Mouse (Mus musculus) forebrain, embryonic 16.5 days (tissue): ENCODE measurements around the gene Cttnbp2. TPM values are rescaled to one million over a fixed set of nuclear protein-coding genes. Genes with fewer than 3 reads are reported as not detected.

Experiments
- ATAC-seq: fragments of 200-750 bp; cut with Nextera tagmentation; 2 replicates; pipeline ENCODE4 v1.8.0; 2017; ENCODE audit warnings: mild to moderate bottlenecking, moderate library complexity
- H3K27ac ChIP-seq: fragments of 300-500 bp; sonication (generic); 2 replicates; pipeline ENCODE4 v1.5.1; 2014; ENCODE audit warnings: low read length, control low read depth
- H3K27me3 ChIP-seq: fragments of 300-500 bp; sonication (generic); replicated peaks from 2 replicates; pipeline ENCODE4 v1.6.1; 2014; ENCODE audit warnings: low read length; ENCODE audit not compliant: control insufficient read depth, insufficient read depth
- H3K36me3 ChIP-seq: fragments of 300-500 bp; sonication (generic); 2 replicates; pipeline ENCODE4 v1.6.1; 2014; ENCODE audit not compliant: control insufficient read depth, insufficient read depth
- H3K4me1 ChIP-seq: fragments of 300-500 bp; sonication (generic); replicated peaks from 2 replicates; pipeline ENCODE4 v1.6.1; 2014; ENCODE audit warnings: low read length; ENCODE audit not compliant: control insufficient read depth, insufficient read depth
- H3K4me2 ChIP-seq: fragments of 300-500 bp; sonication (generic); 2 replicates; pipeline ENCODE4 v1.6.1; 2014; ENCODE audit warnings: mild to moderate bottlenecking, low read length, control low read depth
- H3K4me3 ChIP-seq: fragments of 300-500 bp; sonication (generic); replicated peaks from 2 replicates; pipeline ENCODE4 v1.5.1; 2014; ENCODE audit warnings: mild to moderate bottlenecking, low read length, control low read depth
- H3K9ac ChIP-seq: fragments of 300-500 bp; sonication (generic); replicated peaks from 2 replicates; pipeline ENCODE4 v1.6.1; 2014; ENCODE audit warnings: low read depth, low read length, control low read depth
- H3K9me3 ChIP-seq: fragments of 300-500 bp; sonication (generic); 2 replicates; pipeline ENCODE4 v1.6.1; 2016; ENCODE audit warnings: low read length; ENCODE audit not compliant: control insufficient read depth
- WGBS: fragments of 180-500 bp; shearing (Covaris S2); extraction: QIAGEN DNeasy Blood & Tissue Kit; methylation state at CpG from one replicate; pipeline ENCODE4 v1.1.7; 2014; 5-methylcytosine and 5-hydroxymethylcytosine counted together
- polyA plus RNA-seq: library from polyadenylated mRNA; unstranded; fragments of >200 nt; fragmentation: Nextera tagmentation; extraction: Ambion mirVana; gene quantifications from 2 replicates; pipeline ENCODE4 v1.2.1, GENCODE M21; 2015

The Cttnbp2 gene
- polyA plus RNA-seq, 1 experiment from 2014 or later, result 134 TPM

DNA sequence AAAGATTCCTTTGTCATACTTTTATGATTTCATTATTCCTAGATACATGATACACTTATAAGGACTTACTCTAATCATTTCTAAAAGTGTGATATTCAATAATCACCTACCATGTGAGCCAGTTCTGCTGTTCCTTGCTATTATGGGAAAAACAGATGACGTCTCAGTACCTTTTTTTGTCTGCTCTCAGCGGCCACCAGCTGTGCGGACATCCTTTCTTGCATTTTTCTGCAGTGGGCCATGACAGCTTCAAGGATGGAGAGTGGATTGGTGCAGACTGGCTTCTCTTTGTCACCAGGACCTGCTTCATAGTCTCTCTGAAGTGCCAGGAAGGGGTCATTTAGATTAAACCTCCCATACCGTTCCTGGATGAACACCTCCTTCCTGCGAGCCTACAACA, 66.6 kb downstream of the Cttnbp2 start:
- 73% methylated on average over 5 of the region's 5 CpGs for WGBS
- H3K36me3 ChIP-seq, result no peaks in the 10 kb centered on the region
- no peak overlapping the region for H3K4me3 ChIP-seq
- H3K27me3 ChIP-seq, result no peaks in the 10 kb centered on the region
- peaks cover 16% of the 10 kb centered on the region for H3K4me1 ChIP-seq
- no peak for ATAC-seq
- H3K27ac ChIP-seq, result no peak overlapping the region
- H3K4me2 ChIP-seq, result no peak overlapping the region
- no peaks in the 10 kb centered on the region for H3K9me3 ChIP-seq
- H3K9ac ChIP-seq, result no peak overlapping the region

DNA sequence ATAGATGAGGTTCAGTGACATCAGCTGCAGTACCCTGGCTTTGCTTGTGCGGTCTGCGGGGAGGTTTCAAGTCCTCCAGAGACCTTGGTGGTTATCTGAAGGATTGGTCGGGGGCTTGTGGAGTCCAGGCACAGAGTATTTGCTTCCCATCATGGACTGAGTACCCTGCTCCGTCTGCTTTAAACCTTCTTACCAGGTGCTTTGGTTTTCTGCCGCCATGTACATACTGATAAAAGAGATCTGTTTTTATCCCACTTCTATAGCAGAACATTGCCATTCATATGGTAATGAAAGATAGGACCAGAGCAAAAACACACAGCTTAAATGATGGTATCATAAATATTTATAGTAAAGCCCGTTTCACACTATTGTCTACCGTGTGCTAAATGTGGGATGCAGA, 67.7 kb downstream of the Cttnbp2 start:
- Histone ChIP-seq H3K27ac (peak overlapping the region; percentile 94), H3K27me3 (no peaks in the 10 kb centered on the region), H3K9ac (no peak overlapping the region; the same call in 1 of the 2 replicates), H3K36me3 (no peaks in the 10 kb centered on the region), H3K9me3 (no peaks in the 10 kb centered on the region), H3K4me2 (no peak overlapping the region; the same call in 1 of the 2 replicates), H3K4me1 (peaks cover 16% of the 10 kb centered on the region), H3K4me3 (no peak overlapping the region)
- 13% methylated on average over 7 of the region's 7 CpGs for WGBS
- peak; percentile 43 for ATAC-seq

GRCm38 (mm10) chr6:18446359-18446758, 68.3 kb downstream of the Cttnbp2 start:
- Histone ChIP-seq H3K27me3 (no peaks in the 10 kb centered on the region), H3K27ac (peak overlapping the region; percentile 93), H3K4me3 (no peak overlapping the region), H3K4me1 (peaks cover 16% of the 10 kb centered on the region), H3K9ac (no peak overlapping the region), H3K9me3 (no peaks in the 10 kb centered on the region), H3K4me2 (no peak overlapping the region), H3K36me3 (no peaks in the 10 kb centered on the region)
- peak; percentile 71 for ATAC-seq
- WGBS, result 18% methylated on average over 3 of the region's 3 CpGs

- no peak overlapping the region for H3K4me2 ChIP-seq
- H3K9ac ChIP-seq, result no peak overlapping the region
- WGBS, result 2% methylated on average over 4 of the region's 4 CpGs
- H3K27me3 ChIP-seq, result no peaks in the 10 kb centered on the region
- H3K36me3 ChIP-seq, result no peaks in the 10 kb centered on the region
- H3K27ac ChIP-seq, result peak overlapping the region; percentile 93
- H3K4me1 ChIP-seq, result peaks cover 12% of the 10 kb centered on the region
- H3K9me3 ChIP-seq, result no peaks in the 10 kb centered on the region
- H3K4me3 ChIP-seq, result no peak overlapping the region
- ATAC-seq, result peak; percentile 91
Observed at GRCm38 (mm10) chr6:18445747-18446146, 68.9 kb downstream of the Cttnbp2 start.

DNA sequence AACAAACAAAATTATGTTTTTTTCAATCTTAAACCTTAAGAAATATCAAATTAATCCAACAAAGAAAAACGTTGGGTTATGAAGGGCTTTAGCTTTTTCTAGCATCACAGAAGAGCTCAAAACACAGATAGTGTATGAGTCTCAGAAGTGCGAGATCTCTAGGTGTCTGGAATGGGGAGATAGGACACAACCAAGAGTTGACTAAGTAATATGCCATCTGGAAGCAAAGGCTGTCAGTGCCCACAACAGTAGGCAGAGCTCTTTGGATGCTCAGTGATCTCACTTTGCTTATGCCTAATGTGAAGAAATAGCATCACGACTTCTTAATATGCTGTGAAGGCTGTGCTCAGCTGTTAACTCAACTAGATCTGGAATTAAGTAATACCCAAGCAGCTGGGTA, 72.3 kb downstream of the Cttnbp2 start:
- 84% methylated on average over 3 of the region's 3 CpGs for WGBS
- Histone ChIP-seq H3K4me2 (no peak overlapping the region), H3K36me3 (no peaks in the 10 kb centered on the region), H3K4me3 (no peak overlapping the region), H3K9me3 (no peaks in the 10 kb centered on the region), H3K27me3 (no peaks in the 10 kb centered on the region), H3K27ac (no peak overlapping the region), H3K9ac (no peak overlapping the region), H3K4me1 (peaks cover 10% of the 10 kb centered on the region)
- no peak for ATAC-seq

DNA sequence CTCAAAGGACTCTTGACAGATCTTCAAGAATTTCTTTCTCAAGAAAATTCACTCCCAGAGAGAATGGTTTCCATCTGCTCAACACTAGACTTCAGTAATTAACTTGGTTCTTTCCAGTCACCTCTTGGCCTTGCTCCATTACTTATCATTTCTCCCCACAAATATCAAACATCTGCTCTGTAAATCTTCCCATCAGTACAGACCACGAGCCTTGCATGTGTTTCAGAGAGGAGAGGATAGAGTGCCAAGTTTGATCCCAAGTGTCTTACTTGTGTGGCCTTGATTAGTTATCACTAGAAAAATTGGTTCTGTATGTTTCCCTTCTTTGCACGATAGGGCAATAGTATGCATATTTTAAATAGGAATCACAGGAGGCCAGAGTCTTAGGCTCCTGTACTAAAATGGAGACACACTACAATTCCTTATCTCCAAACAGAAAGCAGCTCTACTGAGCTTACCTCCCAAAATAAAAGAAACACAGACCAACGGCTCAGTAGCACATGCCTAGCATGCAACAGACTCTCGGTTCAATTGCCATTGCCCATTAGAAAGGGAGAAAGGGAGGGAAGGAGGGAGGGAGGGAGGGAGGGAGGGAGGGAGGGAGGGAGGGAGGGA, 73.6 kb downstream of the Cttnbp2 start:
- H3K27me3 ChIP-seq, result no peaks in the 10 kb centered on the region
- 46% methylated on average over 4 of the region's 4 CpGs for WGBS
- 0 out of 2 replicates have a peak, but pooled peaks cover 3% of the 10 kb centered on the region for H3K4me1 ChIP-seq

DNA sequence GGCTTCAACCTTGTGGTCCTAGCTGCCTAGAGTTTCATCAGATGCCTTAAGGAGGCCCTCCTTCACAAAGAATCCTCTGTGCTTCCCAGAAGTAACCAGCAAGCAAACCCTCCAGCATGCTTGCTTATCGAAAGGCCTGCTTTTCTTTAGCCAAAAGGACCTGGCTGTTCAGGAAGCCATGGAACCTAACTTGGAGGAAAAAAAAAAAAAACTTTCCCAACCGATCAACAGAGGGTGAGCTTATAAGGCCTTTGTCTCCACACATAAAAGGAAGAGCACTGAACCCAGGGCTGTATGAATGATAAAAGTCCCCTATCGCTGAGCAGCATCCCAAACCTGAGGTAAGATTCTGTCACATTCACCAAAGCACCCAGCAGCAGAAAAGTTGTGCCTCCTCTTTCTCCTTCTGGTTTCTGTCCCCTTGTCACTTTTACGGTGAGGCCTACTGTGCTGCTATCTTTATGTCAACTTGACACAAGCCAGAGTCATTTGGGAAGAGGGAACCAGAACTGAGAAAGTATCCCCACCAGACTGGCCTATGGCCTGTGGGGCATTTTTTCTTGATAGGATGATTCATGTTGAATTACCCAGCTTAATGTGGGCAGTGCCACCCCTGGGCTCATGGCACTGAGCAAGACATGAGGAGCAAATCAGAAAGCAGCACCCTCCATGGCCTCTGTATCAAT, 78.4 kb downstream of the Cttnbp2 start:
- no peak for ATAC-seq
- H3K36me3 ChIP-seq, result peaks cover 8% of the 10 kb centered on the region; the same call in 1 of the 2 replicates
- no peak overlapping the region for H3K27ac ChIP-seq
- 72% methylated on average over 4 of the region's 4 CpGs for WGBS
- H3K4me2 ChIP-seq, result no peak overlapping the region
- no peak overlapping the region for H3K9ac ChIP-seq
- no peak overlapping the region for H3K4me3 ChIP-seq
- H3K27me3 ChIP-seq, result no peaks in the 10 kb centered on the region
- H3K4me1 ChIP-seq, result 0 out of 2 replicates have a peak, but pooled peaks cover 3% of the 10 kb centered on the region
- no peaks in the 10 kb centered on the region for H3K9me3 ChIP-seq

More for the DNA sequence above, 73.6 kb downstream of the Cttnbp2 start:
- H3K27ac ChIP-seq, result peak overlapping the region; percentile 7
- no peak overlapping the region for H3K4me3 ChIP-seq
- H3K36me3 ChIP-seq, result no peaks in the 10 kb centered on the region
- H3K4me2 ChIP-seq, result no peak overlapping the region
- ATAC-seq, result no peak
- no peaks in the 10 kb centered on the region for H3K9me3 ChIP-seq
- H3K9ac ChIP-seq, result no peak overlapping the region

- Histone ChIP-seq H3K9ac (no peak overlapping the region), H3K4me1 (0 out of 2 replicates have a peak, but pooled peaks cover 3% of the 10 kb centered on the region), H3K9me3 (no peaks in the 10 kb centered on the region), H3K4me3 (no peak overlapping the region), H3K27ac (no peak overlapping the region), H3K36me3 (peaks cover 8% of the 10 kb centered on the region; the same call in 1 of the 2 replicates), H3K4me2 (no peak overlapping the region), H3K27me3 (no peaks in the 10 kb centered on the region)
- 92% methylated on average over 16 of the region's 16 CpGs for WGBS
- no peak for ATAC-seq
Observed at GRCm38 (mm10) chr6:18434828-18435531, 79.7 kb downstream of the Cttnbp2 start.

- no peak overlapping the region for H3K4me2 ChIP-seq
- no peaks in the 10 kb centered on the region for H3K27me3 ChIP-seq
- no peak overlapping the region for H3K4me3 ChIP-seq
- 0 out of 2 replicates have a peak, but pooled peaks cover 3% of the 10 kb centered on the region for H3K4me1 ChIP-seq
- no peak for ATAC-seq
- no peak overlapping the region for H3K9ac ChIP-seq
- peaks cover 8% of the 10 kb centered on the region; the same call in 1 of the 2 replicates for H3K36me3 ChIP-seq
- H3K9me3 ChIP-seq, result no peaks in the 10 kb centered on the region
- 92% methylated on average over 8 of the region's 8 CpGs for WGBS
- no peak overlapping the region for H3K27ac ChIP-seq
Observed at GRCm38 (mm10) chr6:18434355-18434754, 80.3 kb downstream of the Cttnbp2 start.
